Mouse (Mus musculus) urinary bladder, postnatal 4 days (tissue): ENCODE results near the gene Slc51a.

ENCODE experiments used
- DNase-seq, 2 experiments: peaks; one replicate each; pipeline ENCODE4 v3.0.0; 2021 to 2022; ENCODE audit warnings: low spot score in 2 of 2

Slc51a gene

DNA sequence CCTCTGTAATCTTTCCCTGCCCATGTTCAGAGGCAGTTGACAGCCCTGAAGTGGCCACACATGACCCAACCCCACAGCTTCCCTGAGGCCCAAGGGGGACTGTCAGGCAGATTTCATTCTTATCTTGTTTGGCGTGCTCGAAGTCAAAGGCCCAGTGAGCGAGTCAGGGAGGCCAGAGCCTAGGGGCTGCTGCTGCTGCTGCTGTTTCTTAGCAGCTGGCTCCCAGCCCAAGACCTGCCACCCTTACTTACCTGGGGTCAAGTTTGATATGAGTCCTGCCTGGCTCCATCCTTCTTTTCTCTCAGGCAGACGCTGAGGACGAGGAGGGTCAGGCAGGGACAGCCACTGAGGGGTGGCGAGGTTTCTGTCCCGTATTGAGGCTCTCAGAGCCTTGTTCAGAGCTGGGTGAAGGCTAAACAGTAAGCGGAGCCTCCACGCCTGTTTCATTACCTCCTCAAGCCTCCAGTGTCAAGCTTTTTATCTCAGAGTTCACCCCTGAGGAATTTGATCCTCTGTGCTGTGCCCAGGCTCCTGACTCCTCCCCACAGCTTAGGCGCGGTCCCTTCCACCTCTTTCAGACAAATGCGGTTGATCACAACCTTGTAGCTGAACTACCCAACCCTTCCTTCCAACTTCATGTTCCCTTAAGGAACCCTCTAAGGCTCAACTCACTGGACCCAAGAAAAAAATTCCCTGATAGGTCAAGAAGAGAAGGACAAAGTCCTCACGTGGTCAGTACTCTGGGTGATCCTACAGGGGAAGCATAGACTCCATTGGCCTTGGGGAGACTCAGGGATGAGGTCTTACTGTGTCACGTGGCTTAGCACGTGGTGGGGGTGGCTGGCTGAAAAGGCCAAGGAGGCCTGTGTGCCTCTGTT lies at the start of gene Slc51a:
Gene Slc51a, minus strand, starts transcription at position 646 of the 878 bp plus-strand sequence.
- no peak for DNase-seq

DNA sequence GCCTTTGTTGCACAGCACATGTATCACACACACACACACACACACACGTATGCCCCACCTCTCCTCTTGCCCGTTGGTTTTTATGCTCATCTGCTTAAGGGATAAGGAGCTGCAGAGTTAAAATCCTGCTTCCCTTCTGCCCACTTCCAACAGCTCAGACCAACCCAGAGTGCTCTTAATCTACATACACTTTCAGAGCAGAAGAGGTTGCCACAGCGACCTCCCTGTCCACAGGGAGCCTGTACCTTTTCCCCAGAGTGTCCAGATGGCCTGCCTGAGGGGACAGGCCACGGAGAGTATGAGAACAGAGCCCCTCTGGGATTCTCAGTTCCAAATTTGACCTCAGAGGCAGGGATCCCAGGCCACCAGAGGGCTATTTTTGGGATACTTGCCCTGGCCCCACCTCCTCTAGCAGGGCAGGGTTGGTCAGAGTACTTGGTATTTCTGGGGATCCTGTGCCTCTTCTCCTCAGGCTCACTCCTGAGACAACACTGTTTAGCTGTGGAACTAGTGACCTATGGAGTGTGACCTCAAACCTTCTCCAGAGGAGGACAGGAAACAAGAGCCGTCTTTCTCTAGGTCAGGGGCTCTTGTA lies 47.6 kb upstream of the Slc51a start:
- DNase-seq = no peak

DNA sequence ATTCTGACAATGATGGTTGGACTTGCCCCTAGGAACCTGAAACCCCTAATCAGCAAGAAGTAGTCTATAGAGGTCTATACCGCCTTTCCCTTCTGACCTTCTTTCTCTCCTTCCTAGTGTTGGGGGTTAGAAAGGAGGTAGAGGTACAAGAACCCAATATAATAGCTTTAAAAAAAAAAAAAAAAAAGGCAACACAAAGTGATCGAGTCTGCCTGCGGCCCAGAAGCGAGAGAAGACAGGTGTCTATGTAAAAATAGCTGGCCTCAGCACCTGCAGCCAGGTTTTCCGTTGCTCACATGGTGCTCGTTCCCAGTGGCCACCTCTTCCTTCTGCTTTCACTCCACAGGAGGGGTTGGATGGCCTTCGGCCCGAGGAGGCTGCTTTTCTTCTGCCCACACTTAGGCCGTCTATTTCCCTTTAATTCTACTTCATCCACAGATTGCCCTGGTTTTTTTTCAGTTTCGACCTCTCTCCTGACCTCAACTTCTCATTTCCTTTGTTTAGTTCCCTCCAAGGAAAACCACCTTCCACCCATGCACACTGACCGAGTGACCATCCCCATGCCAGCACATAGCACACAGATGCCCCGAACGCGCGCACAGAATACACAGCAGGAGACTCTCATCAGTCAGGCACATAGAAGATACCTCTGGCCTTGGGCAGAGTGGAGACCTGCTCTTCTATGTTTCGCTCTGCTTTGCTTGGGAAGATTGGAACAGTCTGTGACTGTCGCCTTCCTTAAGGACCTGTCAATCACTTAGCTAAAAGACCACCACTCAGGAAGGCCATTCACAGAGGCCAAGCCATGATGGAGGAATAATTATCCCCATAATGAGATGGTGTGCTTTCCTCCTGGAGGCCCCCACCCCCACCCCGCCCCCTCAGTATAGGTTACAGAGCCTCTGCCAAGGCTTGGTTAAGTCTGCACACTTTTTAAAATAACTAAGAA lies 45.5 kb upstream of the Slc51a start:
- no peak for DNase-seq

DNA sequence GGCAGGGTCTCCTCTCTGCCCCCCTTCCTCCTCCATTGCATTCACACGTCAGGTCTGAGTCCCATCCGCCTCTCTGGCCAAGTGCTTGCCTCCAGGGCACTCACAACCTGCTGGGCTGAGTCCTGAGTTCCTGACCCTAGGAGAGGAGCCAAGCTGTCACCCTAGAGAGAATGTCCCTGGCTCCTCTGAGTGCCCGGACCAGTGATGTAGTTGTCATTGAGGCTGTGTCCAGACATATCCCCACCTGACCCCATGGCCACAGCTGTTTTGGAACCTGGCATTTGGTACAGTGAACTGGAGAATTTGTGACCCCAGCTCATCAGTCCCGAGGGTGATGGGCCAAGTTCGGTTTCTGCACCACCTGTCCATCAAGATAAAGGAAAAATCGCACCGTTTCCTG lies 39.2 kb upstream of the Slc51a start:
- no peak for DNase-seq

DNA sequence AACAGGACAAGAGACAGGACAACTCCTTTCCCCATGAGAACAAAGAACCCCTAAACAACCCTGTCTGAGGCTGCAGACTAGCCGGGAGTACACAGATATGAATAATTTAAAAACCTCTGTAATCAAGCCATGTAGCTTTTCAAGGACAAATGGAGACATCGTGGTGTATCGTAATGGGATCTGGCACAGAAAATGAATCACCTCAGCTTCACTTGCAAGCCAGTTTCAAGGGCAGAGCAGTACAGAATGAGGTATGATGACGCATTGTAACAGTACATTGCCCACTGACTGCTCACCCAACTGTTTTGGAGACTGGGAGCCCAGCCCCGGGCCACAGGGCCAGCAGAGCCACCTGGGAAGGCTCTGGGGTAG lies 36.6 kb upstream of the Slc51a start:
- DNase-seq = no peak

DNA sequence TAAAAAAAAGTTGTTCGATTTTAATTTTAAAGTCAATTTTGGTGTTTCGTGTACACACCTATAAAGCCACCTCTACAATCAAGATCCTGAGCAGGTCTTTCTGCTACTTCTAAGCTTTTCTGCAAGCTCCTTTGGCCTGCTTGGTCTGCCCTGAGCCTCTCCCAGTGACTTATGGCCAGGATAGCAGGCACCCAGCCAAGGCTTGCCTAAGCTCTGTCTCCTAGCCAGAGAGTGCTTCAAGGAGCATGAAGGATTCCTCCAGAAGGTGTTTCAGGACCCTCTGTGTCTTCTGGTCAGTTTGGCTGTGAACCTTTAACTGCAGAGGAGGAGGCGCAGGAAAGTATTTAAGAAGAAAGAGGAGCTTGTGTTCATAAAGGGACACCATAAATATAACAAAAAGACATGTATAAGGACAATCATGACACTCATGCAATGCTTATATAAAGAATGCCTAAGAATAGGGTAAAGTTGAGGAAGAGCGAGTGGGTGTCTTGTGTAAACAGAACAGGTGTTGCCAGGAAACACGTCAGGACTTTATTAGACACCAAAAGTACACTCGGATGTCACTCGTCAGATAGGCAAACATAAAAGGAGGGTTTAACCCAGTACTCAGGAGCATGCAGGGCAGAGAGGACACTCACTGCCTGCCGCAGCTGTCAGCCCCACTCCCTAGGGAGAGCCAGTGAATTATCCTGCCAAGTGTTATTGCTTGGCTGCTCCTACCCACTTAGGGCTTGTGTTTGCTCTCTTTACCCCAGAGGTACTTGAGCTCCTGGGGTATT lies 36.0 kb upstream of the Slc51a start:
- DNase-seq = no peak

DNA sequence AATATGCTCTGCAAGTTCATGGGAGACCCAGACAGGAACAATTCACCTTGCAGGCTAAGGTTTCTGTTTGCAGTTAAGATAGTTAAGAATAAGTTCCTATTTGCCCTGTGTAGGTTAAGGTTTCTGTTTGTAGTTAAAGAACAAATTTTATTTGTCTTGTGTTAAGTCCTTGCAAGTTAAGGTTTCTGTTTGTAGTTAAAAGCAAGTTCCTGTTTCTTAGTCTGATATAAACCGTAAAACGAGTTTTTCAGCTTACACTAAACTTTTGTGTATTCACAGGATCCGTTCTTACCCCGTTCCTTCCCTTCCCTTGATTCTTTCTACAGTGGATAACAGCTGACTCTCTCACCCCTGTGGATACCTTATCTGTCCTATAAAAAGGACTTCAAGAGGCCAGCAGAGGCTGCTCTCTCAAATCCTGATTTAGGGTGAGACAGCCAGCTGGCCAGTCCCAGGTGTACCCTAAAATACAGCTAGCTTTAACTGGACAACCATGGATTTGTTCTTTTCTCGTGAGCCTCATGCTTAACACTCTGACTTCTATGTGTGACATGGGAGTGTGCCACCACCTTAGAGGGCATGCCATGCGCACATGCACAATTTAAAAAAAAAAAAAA lies 35.0 kb upstream of the Slc51a start:
- DNase-seq = no peak

DNA sequence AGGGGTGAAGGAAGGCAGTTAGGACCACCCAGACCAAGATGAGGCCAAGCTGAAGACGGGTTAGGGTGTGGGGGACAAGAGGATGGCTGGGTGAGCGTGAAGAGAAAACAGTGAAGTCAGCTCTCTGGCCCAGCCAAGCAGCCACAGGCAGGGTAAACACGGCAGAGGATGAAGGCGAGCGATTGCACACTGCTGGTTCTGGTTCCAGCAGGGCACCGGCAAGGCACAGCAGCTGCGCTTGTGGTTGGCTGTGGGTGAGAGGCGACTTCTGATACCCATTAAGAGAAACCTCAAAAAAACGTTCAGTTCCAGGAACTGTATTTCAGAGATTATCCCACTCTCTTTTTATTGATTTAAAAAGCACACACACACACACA lies 32.7 kb upstream of the Slc51a start:
- no peak for DNase-seq

DNA sequence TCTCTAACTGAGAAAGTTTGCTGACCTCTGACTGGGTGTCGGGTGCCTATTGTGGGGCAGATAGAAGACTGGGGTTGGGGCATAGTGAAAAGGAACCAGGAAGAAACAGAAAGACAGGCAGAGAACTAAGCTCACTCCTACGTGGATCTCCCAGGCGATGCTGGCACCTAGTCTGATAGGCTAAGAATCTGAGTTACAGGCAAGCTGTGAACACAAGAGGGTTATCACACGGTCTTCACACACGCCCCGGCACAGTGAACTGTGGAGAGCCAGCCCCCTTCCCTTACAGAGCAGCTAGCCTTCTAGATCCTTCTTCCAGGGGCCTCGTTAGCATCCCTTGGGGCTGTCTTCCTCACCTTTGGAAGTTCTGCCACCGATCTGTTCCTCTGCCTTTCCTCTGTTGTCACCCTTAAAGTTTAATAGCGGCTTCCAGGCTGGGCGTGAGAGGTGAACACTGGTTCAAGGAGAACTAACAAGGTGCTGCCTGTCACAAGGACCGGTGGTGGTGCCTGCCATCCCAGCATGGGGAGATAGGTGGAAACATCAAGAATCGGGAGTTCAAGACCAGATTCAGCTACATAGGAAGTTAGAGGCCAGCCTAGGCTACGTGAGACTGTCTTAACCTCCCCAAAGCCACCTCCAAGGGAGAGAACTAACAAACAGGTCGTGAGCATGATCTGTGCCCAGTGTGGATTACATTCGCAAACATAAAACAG lies 32.1 kb upstream of the Slc51a start:
- DNase-seq = no peak

DNA sequence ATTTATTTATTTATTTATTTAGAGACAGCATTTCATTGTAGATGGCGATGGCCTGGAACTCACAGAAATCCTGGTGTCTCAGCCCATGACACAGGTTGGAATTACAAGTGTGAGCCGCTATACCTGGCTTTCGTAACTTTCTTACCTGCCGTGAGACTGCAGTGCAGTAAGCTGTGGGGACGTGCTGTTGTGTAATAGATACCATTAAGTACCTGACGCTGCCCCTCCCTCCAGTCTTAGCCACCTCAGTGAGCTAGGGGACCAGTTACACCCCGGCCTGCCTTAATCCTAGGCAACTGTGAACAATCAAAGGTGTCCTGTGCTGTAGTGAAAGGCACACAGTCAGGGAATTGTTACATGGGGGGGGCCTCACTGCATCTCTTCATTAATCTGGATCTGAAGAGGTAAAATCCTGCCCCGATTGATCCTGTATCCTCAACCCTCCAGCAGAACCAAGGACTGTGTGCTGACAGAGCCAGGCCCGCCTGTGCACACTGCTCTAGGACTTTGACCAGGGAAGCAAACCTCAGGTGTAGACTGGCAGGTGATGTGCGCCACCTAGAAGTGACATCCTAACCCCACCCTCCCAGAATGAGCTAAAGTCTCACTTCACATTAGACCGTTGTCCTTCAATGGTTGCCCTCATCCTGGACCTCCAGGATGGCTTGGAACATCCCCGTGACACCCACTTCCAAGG lies 30.3 kb upstream of the Slc51a start:
- no peak for DNase-seq

DNA sequence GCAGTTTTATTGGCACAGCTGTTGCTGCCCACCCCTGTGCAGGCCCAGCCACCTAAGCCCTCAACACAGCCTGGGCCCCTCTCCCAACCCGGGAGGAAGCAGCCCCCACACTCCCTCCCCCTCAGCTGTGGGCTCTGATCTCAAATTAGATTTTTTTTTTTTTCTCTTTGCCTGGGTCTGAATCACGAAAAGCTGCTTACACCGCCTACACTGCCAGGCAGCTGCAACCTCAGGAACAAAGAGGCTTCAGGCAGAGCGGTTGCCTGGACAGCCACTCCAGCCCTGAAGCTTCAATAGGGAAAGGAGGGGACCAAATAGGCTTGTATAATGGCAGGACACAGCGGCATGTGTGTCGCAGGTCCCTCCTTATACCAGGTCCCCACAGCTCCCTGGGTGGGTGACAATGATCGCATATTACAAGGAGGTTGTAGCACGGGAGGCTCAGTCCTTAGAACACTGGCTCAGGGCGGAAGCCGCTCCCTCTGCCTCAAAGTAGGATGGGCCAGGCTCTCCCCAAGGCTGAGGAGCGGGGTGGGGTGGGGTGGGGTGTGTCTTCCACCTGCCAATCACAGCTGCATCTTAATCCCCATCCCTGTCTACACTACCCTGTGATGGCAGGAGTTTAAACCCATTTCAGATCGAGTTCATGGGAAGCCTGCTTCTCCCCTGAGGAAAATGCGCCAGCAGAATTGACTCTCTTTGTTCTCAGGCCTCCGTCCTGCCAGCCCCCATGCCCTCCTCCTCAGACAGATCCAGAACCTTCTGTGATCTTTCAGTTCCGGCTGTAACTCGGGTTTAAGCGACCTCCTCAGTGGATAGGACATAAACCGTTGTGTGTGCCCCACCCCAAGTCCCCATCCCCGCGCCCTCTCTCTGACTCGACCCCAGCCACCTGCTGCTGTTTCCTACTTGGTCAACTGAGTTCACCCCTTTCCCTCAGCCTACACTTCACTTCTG lies 28.6 kb upstream of the Slc51a start:
- no peak for DNase-seq

DNA sequence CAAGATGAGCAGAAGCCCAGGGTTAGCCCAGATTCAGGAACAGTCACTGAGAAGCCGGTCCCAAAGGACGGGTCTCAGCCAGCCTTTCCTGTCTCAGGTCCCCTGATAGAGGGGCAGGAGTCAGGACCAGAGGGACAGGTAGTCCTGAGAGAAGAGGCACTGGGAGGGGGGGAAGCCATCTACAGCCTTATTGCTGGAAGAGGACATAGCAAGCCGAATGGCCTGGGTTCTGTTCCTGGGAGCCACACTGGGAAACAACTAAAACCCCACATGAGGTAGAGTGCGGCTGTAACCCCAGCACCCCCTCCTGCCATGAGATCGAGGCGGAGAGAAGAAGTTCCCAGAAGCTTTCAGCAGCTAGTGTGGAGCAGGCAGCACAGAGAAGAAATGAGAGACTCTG lies 26.3 kb upstream of the Slc51a start:
- DNase-seq = no peak

DNA sequence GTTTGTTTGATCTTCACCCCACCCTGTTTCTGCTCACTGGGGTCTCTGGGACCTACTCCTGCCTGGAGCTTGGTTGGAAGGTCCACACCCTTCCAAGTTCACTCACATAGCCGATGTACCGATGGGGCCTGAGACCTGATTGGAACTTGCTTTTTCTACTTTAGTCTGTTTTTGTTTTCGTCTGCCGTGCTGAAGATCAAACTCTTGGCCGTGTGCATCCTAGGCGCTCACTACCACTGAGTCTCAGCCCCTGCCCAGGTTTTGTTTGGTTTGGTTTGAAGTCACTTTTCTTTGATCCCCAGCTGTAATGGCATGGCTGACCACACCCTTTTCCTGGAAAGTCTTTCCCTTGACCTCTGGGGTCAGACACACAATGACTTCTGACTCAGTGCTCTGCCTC lies 25.7 kb upstream of the Slc51a start:
- no peak for DNase-seq

DNA sequence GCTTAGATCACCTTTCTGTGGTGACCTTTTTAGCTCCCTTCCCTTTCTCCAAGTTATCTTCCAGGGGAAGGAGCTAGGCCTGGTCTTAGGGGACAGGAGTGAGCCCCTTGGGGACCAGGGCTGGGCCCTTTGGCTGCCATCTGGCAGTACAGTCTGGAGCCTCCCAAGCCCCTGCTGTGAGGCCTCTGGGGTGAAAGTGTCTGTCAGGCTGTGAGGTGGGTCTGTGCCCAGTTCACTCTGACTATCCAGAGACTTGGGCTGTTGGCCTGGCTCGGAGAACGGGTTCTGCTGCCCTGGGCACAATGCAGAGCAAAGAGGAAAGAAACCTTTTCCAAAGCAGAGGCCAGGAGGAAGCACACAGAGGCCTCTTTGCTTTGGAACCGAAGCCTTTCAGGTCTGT lies 25.2 kb upstream of the Slc51a start:
- no peak for DNase-seq

DNA sequence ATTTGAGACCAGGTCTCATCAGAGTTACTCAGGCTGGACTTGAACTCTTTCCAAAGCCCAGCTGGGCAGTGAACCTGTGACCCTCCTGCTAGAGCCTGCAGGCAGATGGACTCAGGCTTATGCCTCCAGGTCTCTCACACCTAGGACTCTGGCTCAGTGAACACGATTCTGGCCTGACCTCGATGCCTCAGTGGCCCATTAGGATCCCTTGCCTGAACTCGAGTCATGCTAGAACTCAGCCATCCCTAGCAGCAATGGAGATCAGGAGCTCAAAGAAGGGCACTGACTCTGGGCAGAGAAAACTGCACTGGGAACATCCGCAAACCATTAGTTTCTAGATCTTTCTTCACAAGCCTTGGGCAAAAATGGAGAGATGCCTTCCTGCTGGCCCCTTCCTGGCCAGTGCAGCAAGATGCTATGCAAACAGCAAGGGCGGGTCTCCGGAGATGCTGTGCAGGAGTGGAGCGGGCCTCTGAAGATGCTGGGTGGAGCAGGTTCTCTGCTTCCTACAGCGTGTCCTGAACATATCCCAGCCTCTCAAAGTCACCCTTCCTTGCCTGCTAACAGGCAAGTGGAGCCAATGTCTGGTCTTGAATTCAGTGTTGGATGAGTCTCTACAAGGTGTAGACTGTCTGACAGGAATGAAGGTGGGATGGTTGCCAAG lies 24.3 kb upstream of the Slc51a start:
- DNase-seq = no peak

DNA sequence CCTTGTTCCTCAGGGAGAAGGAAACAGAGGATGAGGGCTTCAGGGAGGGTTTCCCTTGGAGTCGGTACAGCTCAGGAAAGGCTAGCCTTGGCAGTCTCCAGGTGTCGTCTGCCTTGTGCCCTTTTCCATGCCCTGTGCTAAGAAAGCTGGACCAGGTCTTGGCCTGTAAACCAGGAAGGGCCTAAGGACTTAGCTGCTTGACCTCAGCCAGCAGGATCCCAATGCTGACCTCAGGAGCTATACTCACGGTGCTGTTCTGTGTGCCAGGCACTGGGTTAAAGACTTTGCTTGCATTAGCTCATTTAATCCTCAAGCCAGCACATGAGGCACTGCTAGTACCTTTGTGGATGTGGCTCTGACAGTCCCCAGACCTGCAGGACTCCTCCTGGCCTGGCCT lies 23.7 kb upstream of the Slc51a start:
- no peak for DNase-seq

DNA sequence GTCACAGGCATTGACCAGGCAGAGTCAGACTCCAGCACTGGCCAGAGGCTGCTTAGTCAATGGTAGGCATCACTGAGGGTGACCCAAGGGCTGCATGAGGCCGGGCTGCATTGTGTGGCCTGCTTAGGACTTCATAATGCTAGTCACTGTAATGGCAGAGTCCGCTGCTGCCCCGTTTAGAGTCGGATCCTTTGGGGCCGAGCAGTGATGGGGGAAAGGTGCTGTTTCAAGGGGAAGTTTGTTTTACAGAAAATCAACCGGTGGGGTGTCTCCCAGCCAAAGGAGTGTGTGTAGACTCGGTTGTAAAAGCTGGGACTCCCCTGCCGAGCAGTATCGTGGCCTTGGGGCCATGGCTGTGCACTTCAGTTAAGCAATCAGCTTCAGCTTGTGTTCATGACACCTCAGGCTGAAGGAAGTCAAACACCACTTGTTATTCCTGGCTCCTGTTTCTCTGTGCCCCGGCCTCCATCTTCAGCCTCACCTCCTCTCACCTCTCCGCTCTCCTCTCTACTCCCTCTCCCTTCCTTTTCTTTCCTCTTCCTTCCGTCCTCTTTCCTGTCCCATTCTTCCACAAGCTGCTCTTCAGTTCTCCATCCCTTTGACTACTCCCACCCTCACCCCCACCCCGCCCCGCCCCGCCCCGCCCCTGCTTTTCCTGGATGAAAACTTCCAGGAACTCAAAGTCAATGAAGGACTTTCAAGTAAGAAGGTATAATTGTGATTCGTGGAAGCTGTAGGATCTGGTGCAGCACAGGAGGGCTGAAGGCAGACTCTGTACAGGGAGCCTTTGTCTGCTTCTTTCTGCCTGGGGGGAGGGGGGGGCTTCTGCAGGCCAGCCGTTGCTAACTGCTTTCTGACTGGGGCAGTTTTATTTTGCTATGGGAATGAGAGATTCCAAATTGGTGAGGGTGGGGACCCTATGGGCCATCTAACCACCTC lies 23.0 kb upstream of the Slc51a start:
- DNase-seq = no peak
